Mouse (Mus musculus) bone marrow, adult 2 months (tissue): ENCODE data around the gene Kcnk3.

Experiments
- CTCF ChIP-seq: fragments of 200-500 bp; IDR thresholded peaks from 2 replicates; pipeline ENCODE4 v1.5.1; 2011; ENCODE audit warnings: low read length, control low read depth; ENCODE audit not compliant: control insufficient read depth, insufficient read depth
- POLR2A ChIP-seq: fragments of 200-500 bp; IDR thresholded peaks from 2 replicates; pipeline ENCODE4 v1.6.1; 2011; ENCODE audit warnings: low read depth, mild to moderate bottlenecking, control low read depth, low read length, borderline replicate concordance; ENCODE audit not compliant: control insufficient read depth

- no peak for TF ChIP-seq POLR2A
- no peak for TF ChIP-seq CTCF
Observed at GRCm38 (mm10) chr5:30551022-30551638, 36.8 kb upstream of the Kcnk3 start.
